Mouse (Mus musculus) limb, embryonic 13.5 days (tissue): ENCODE data around the gene Gm21973. TPM values are rescaled to one million over a fixed set of nuclear protein-coding genes. Genes with fewer than 3 reads are reported as not detected.

ENCODE experiments used
- ATAC-seq: fragments of 200-750 bp; cut with Nextera tagmentation; 2 replicates; pipeline ENCODE4 v1.8.0; 2017; ENCODE audit warnings: low read depth, moderate number of reproducible peaks, moderate TSS enrichment; ENCODE audit not compliant: low FRiP score
- H3K27ac ChIP-seq: fragments of 300-500 bp; sonication (generic); 2 replicates; pipeline ENCODE4 v1.5.1; 2015; ENCODE audit warnings: inconsistent platforms, mild to moderate bottlenecking, moderate library complexity
- H3K27me3 ChIP-seq: fragments of 300-500 bp; sonication (generic); 2 replicates; pipeline ENCODE4 v1.6.1; 2015; ENCODE audit warnings: mild to moderate bottlenecking, inconsistent platforms
- H3K36me3 ChIP-seq: fragments of 300-500 bp; sonication (generic); 2 replicates; pipeline ENCODE4 v1.6.1; 2015; ENCODE audit warnings: inconsistent platforms, mild to moderate bottlenecking, moderate library complexity
- H3K4me1 ChIP-seq: fragments of 300-500 bp; sonication (generic); 2 replicates; pipeline ENCODE4 v1.6.1; 2015; ENCODE audit warnings: inconsistent platforms
- H3K4me2 ChIP-seq: fragments of 300-500 bp; sonication (generic); replicated peaks from 2 replicates; pipeline ENCODE4 v1.6.1; 2015; ENCODE audit warnings: inconsistent platforms, mild to moderate bottlenecking, moderate library complexity
- H3K4me3 ChIP-seq: fragments of 300-500 bp; sonication (generic); 2 replicates; pipeline ENCODE4 v1.5.1; 2015; ENCODE audit warnings: moderate library complexity, mild to moderate bottlenecking, inconsistent platforms
- H3K9ac ChIP-seq: fragments of 300-500 bp; sonication (generic); 2 replicates; pipeline ENCODE4 v1.6.1; 2015; ENCODE audit warnings: mild to moderate bottlenecking, inconsistent platforms
- H3K9me3 ChIP-seq: fragments of 300-500 bp; sonication (generic); 2 replicates; pipeline ENCODE4 v1.6.1; 2016; ENCODE audit warnings: inconsistent platforms
- WGBS: fragments of 180-500 bp; shearing (Covaris S2); methylation state at CpG from one replicate; pipeline ENCODE4 v1.1.7; 2015; 5-methylcytosine and 5-hydroxymethylcytosine counted together
- polyA plus RNA-seq: library from polyadenylated mRNA; unstranded; fragments of >200 nt; fragmentation: Nextera tagmentation; extraction: Ambion mirVana; gene quantifications from 2 replicates; pipeline ENCODE4 v1.2.1, GENCODE M21; 2015

Gm21973 gene
- polyA plus RNA-seq, 1 experiment from 2014 or later = not detected

DNA sequence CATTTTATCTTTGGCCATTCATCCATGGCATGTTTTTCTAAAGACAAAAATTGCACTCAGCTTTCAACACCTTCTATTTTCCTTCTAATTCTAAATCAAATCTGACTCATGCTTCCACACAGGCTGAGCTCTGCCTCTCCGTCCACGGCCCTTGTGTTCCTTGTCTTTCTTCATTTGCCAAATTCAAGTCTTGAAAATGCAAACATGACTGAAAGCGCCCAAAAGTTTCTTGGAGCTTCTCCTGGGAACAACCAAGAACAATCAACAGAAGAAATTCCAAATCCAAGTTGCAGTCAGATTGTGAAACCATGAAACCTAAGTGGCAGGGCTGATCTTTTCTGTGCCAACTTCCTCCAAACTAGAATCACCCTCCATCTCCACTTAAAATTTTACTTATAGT lies 13.4 kb downstream of the Gm21973 start:
- H3K9me3 ChIP-seq = no peaks in the 10 kb centered on the region
- no peak overlapping the region for H3K27ac ChIP-seq
- no peaks in the 10 kb centered on the region for H3K27me3 ChIP-seq
- no peaks in the 10 kb centered on the region for H3K36me3 ChIP-seq
- no peak for ATAC-seq
- no peak overlapping the region for H3K9ac ChIP-seq
- H3K4me3 ChIP-seq = no peak overlapping the region
- H3K4me2 ChIP-seq = no peak overlapping the region
- 89% methylated on average over 3 of the region's 3 CpGs for whole genome bisulfite sequencing
- H3K4me1 ChIP-seq = no peaks in the 10 kb centered on the region

DNA sequence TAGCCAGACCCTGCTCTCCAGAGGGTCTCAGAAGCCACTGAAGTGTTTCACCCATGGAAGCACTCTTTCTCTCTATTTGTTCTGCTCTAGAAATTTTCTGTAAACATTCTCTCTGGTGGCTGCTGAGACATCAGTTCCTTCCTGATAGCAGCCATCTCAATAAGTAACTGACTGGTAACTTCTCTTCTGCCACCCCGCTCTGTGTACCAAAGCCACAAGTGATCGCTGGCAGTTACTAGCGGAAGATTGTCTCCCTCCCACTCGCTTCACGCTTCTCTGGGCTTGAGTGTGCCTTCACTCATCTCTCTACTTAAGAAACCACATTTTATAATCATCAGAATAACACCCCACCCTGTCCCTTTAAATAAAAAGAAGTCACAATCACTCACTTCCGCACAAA lies 21.9 kb downstream of the Gm21973 start:
- Histone ChIP-seq H3K27me3 (no peaks in the 10 kb centered on the region), H3K4me2 (no peak overlapping the region), H3K4me3 (no peak overlapping the region), H3K27ac (no peak overlapping the region), H3K4me1 (no peaks in the 10 kb centered on the region), H3K9ac (no peak overlapping the region), H3K9me3 (no peaks in the 10 kb centered on the region), H3K36me3 (no peaks in the 10 kb centered on the region)
- 85% methylated on average over 6 of the region's 6 CpGs for WGBS
- ATAC-seq = no peak

DNA sequence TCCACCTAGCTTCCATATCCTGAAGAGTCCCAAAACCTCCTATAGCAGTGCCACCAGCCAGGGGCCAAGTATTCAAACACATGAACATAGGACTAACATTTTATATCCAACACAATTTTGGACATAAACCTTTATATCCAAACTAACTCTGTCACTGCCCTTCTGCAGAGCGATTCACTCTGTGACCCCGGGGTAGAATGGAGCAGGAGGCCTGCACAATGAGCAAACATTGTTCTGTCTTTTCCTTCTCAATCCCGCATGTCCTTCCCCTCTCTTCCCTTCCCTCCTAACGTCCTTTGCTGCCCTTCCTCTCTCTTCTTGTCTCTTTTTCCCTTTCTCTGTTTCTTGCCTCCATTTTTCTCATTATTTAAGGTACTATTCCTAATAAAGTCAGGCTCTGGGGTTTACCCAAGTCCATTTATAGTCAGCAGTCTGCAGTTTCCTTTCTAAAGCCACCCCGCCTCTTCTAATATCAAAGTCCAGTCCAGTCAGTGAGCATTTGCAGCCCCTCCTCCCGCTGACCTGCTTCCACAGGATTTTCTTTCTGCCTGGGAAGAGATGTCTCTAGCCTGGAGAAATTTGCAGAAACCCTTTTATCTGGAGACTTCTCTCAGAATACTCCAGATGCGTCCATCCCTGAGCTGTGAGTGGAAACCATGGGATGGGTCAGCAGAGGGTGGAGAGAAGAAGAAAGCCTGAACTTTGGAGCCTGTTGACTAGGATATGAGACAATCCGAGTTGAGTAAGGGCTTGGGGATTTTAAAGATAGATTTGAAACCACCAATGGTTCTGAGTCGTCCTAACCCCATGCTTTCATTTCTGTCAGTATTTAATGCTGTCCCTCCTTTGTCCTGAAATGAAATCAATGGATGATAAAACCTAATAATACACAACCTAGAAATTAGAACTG lies 33.1 kb downstream of the Gm21973 start, which contains the start of gene Agxt2:
Agxt2 (plus strand) TSS at position 494 of the 910 bp plus-strand sequence.
- Histone ChIP-seq H3K4me2 (no peak within 1 kb of the TSS), H3K9ac (no peak within 1 kb of the TSS), H3K4me1 (no peaks in the 10 kb centered on the region), H3K27me3 (no peaks in the 10 kb centered on the region), H3K4me3 (no peak within 1 kb of the TSS), H3K9me3 (no peaks in the 10 kb centered on the region), H3K36me3 (no peaks in the 10 kb centered on the region), H3K27ac (no peak within 1 kb of the TSS)
- WGBS = 81% methylated on average over 9 of the region's 9 CpGs
- no peak for ATAC-seq

DNA sequence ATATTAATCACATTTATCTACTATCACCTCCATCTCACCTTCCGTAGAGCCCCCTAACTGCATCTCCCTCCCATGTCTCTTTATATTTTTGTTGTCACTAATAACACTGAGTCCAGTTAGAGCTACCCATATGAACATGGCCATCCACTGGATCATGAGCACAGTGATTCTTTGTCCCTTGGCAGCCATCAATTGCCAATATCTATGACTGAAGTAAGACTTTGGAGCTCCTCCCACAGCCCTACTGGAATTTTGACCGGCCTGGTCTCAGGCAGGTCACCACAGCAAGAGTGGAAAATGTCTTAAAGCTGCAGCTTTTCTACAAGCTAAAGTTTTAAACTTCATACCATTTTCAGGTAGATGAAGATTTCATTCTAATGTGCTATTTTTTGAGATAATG lies 41.2 kb downstream of the Gm21973 start:
- Histone ChIP-seq H3K9ac (no peak overlapping the region), H3K4me3 (no peak overlapping the region), H3K27ac (no peak overlapping the region), H3K4me2 (no peak overlapping the region), H3K4me1 (no peaks in the 10 kb centered on the region), H3K9me3 (no peaks in the 10 kb centered on the region), H3K27me3 (no peaks in the 10 kb centered on the region), H3K36me3 (no peaks in the 10 kb centered on the region)
- WGBS = 85% methylated on average over 2 of the region's 2 CpGs
- ATAC-seq = no peak

DNA sequence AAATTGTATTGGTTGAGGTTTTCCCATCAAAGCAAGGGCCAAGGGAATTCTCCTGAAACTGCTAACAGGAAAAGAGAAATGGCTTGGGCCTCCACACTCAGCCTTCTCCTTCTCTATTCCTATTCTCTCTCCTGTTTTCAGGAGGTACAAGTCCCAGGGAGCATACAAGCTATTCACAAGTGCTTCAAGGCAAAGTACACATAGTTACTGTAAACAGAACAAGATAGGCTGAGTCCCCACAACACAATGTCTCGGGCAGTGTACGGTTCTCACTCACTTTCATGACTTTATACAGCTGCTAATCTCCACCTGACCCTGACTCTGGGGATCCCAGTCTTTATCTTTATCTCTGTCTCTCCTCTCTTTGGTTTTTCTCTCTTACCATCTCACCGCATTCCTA lies 50.2 kb downstream of the Gm21973 start:
- H3K36me3 ChIP-seq = no peaks in the 10 kb centered on the region
- H3K4me3 ChIP-seq = no peak overlapping the region
- H3K9me3 ChIP-seq = no peaks in the 10 kb centered on the region
- no peaks in the 10 kb centered on the region for H3K4me1 ChIP-seq
- WGBS = 82% methylated on average over 3 of the region's 3 CpGs
- no peak overlapping the region for H3K27ac ChIP-seq
- H3K27me3 ChIP-seq = no peaks in the 10 kb centered on the region
- H3K9ac ChIP-seq = no peak overlapping the region
- no peak overlapping the region for H3K4me2 ChIP-seq
- ATAC-seq = no peak

DNA sequence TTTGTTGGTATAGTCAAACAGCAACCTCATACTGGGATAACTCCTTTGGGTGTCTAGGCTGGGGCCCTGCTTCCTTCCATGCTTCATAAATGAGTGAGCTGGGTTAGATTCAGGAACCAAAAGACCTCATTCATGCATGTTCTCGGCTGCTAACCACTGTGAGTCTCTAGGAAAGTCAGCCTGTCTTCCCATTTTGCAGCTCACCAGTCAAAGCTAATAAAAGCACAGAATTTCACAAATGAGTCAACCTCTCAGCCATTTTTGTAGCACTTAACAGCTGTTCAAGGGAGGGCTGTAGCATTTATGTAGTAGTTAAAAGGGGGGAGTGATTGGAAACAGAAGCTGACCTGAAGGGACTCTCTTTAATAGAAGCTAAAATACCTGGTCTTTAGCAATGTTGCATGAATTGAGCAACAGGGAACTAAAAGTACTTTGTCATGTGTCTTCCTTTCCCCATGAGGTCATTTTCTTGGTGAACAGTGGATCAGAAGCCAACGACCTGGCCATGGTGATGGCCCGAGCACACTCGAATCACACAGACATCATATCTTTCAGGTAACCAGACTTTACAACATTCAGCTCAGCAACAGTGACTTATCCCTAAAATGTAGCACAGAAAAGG lies 53.3 kb downstream of the Gm21973 start:
- Histone ChIP-seq H3K27ac (no peak overlapping the region), H3K36me3 (no peaks in the 10 kb centered on the region), H3K4me1 (no peaks in the 10 kb centered on the region), H3K4me2 (no peak overlapping the region), H3K9ac (no peak overlapping the region), H3K4me3 (no peak overlapping the region), H3K9me3 (no peaks in the 10 kb centered on the region), H3K27me3 (no peaks in the 10 kb centered on the region)
- ATAC-seq = peak; percentile 48; the same call in 1 of the 2 replicates
- WGBS = 44% methylated on average over 4 of the region's 4 CpGs

DNA sequence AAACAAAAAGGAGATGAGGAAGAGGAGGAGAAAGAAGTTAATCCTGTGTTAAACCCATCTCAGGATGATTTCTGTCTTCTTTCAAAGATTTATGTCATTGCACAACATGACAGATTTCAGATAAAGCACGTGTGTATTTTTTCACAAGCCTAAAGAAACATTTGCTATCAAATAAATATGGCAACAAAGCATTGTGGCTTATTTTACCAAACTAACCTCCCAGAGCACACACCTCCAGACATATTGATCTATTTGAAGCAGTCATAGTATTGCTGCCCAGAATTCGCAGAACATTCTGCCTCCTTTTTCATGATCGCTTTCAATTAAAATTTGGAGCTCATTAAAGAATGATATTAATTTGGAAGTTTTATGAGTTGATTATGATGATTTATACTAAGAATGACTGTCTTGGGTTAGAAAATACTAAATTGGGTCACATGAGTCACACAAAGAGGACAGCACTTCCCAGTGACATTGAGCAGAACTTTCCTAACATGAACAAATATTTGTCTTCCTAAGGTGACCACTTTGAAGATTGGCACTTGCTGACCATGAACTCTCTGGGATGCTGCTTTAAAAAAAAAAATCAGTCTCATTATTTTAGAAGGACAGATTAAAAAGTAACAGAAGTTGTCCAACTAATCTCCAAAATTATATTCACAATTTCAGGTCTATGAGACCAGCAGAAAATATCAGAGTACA lies 54.7 kb downstream of the Gm21973 start:
- Histone ChIP-seq H3K4me3 (no peak overlapping the region), H3K4me2 (no peak overlapping the region), H3K9ac (no peak overlapping the region), H3K27ac (no peak overlapping the region), H3K4me1 (no peaks in the 10 kb centered on the region), H3K9me3 (no peaks in the 10 kb centered on the region), H3K36me3 (no peaks in the 10 kb centered on the region), H3K27me3 (no peaks in the 10 kb centered on the region)
- 90% methylated on average over 3 of the region's 3 CpGs for WGBS
- no peak for ATAC-seq

DNA sequence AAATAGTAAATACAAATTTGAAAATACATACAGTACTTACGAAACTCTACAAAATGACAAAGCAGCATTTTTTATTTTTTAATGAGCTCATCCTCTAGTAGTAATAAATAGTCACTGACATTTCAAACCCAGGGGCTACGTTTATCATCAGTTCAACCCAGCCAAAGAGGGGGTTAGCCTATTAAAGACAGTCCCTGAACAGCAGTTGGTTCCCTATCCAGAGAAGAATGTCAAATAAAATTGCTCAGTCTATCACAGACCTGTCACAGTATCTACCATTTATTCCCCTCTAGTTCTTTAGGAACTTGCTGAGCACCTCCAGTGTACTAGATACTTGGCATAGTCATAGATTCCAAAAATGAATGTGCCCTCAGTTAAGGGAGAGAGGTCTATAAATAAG lies 62.1 kb downstream of the Gm21973 start:
- Histone ChIP-seq H3K9ac (no peak overlapping the region), H3K9me3 (no peaks in the 10 kb centered on the region), H3K4me2 (no peak overlapping the region), H3K4me3 (no peak overlapping the region), H3K36me3 (no peaks in the 10 kb centered on the region), H3K27ac (no peak overlapping the region), H3K27me3 (no peaks in the 10 kb centered on the region), H3K4me1 (no peaks in the 10 kb centered on the region)
- 70% methylated on average over 2 of the region's 2 CpGs for WGBS
- ATAC-seq = no peak

DNA sequence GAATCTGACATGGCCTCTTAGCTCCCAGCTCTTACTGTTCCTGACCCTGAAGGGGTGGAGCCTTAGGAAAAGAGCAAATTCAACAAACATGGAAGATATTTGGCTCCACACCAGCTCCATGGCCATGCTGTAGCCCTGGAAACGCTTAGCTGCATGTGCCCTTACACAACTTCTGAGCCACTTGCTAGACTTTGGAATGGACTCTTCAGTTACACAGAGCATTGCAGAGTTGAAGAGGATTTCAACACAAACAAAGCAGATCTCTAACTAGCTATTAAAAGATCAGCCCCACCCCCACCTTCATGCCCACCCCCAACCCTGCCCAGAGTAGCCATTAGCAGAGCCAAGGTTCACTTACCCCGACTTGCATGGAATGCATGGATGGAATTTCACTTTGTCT lies 74.6 kb downstream of the Gm21973 start:
- H3K36me3 ChIP-seq = no peaks in the 10 kb centered on the region
- no peak overlapping the region for H3K9ac ChIP-seq
- H3K9me3 ChIP-seq = no peaks in the 10 kb centered on the region
- H3K4me1 ChIP-seq = no peaks in the 10 kb centered on the region
- H3K27ac ChIP-seq = no peak overlapping the region
- no peak overlapping the region for H3K4me3 ChIP-seq
- H3K4me2 ChIP-seq = no peak overlapping the region
- WGBS = 69% methylated on average over 2 of the region's 2 CpGs
- ATAC-seq = no peak
- no peaks in the 10 kb centered on the region for H3K27me3 ChIP-seq

DNA sequence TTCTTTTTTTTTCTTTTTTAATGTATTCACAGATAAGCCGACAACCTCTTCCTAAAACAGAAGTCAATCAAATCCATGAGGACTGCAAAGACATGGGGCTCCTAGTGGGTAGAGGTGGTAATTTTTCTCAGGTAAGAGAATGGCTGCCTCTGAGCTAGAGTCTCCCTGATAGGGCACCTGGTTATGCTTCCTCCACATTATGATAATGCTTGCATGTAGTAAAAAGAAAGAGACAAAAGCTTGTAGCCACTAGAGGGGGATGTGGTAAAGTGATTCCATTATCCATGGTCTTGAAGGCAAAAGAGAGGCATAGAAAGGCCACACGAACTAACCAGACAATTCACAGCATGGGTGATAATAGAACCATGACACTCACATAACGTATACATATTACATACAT lies 75.2 kb downstream of the Gm21973 start:
- ATAC-seq = no peak
- Histone ChIP-seq H3K9me3 (no peaks in the 10 kb centered on the region), H3K27ac (no peak overlapping the region), H3K27me3 (no peaks in the 10 kb centered on the region), H3K4me1 (no peaks in the 10 kb centered on the region), H3K4me2 (no peak overlapping the region), H3K9ac (no peak overlapping the region), H3K4me3 (no peak overlapping the region), H3K36me3 (no peaks in the 10 kb centered on the region)
- WGBS = 76% methylated on average over 3 of the region's 3 CpGs

DNA sequence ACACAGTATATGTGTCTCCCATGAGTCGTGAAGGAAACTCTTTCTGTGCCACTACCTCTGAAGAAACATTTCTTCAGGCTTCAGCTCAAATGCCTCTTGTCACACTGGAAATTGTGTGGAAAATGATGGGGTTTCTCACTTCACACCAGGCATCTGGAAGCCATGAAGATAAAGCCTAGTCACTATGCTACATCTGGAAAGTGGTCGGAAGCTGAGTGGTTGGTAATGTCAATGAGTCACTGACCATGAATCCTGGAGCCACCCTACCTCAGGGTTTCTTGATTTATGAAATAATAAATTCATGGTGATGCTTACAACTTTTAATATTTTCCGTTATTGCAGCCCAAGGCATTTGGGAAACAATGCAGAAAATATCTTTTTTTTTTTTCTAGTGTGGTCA lies 84.7 kb downstream of the Gm21973 start:
- no peak overlapping the region for H3K4me3 ChIP-seq
- no peak for ATAC-seq
- no peak overlapping the region for H3K9ac ChIP-seq
- no peak overlapping the region for H3K4me2 ChIP-seq
- no peaks in the 10 kb centered on the region for H3K27me3 ChIP-seq
- WGBS = 80% methylated on average over 3 of the region's 3 CpGs
- H3K9me3 ChIP-seq = no peaks in the 10 kb centered on the region
- no peak overlapping the region for H3K27ac ChIP-seq
- H3K4me1 ChIP-seq = no peaks in the 10 kb centered on the region
- no peaks in the 10 kb centered on the region for H3K36me3 ChIP-seq

DNA sequence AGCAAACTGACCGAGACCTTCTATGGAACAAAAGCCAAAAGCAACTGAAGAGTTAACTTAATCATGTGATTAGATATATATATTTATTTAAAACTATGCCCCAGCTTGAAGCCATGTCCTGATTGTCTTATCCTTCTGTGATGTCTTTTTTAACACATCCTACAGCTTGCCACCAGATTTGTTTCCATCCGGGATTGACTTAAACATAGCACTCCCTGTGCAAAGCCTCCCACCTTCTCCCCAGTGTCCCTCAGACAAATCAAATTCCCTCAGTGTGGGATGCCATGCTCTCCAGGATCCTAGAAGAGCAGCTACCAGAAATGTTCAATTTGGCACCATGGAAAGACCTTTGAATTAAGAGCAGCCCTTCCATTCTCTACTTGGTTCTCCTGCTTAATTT lies 85.7 kb downstream of the Gm21973 start:
- H3K4me1 ChIP-seq = no peaks in the 10 kb centered on the region
- no peaks in the 10 kb centered on the region for H3K9me3 ChIP-seq
- no peaks in the 10 kb centered on the region for H3K27me3 ChIP-seq
- H3K4me3 ChIP-seq = no peak overlapping the region
- H3K36me3 ChIP-seq = no peaks in the 10 kb centered on the region
- no peak overlapping the region for H3K9ac ChIP-seq
- 91% methylated on average over 2 of the region's 2 CpGs for WGBS
- H3K27ac ChIP-seq = no peak overlapping the region
- H3K4me2 ChIP-seq = no peak overlapping the region
- ATAC-seq = no peak
